Mouse (Mus musculus): ENCODE data around the gene Mtus2. TPM values are rescaled to one million over a fixed set of nuclear protein-coding genes. Genes with fewer than 3 reads are reported as not detected.

The Mtus2 gene
- polyA plus RNA-seq, 1 experiment from 2014 or later = 17.9 TPM

- Histone ChIP-seq H3K9me3 (ENCODE audit: control insufficient read depth, low read length) (no peaks in the 10 kb centered on the region), H3K27me3 (replicated peaks; ENCODE audit: control insufficient read depth, insufficient read depth, low read length) (no peaks in the 10 kb centered on the region), H3K4me3 (replicated peaks; ENCODE audit: low read length) (no peak overlapping the region), H3K4me1 (replicated peaks; ENCODE audit: control insufficient read depth, insufficient read depth, low read length) (peaks cover 6% of the 10 kb centered on the region), H3K36me3 (ENCODE audit: control insufficient read depth, insufficient read depth) (no peaks in the 10 kb centered on the region), H3K27ac (ENCODE audit: low read length) (no peak overlapping the region), H3K4me2 (ENCODE audit: low read length) (no peak overlapping the region), H3K9ac (replicated peaks; ENCODE audit: low read depth, low read length) (no peak overlapping the region)
- WGBS = 78% methylated on average over 4 of the region's 4 CpGs
- no peak for ATAC-seq
Observed at GRCm38 (mm10) chr5:148053609-148053990, 96.5 kb downstream of the Mtus2 start.

DNA sequence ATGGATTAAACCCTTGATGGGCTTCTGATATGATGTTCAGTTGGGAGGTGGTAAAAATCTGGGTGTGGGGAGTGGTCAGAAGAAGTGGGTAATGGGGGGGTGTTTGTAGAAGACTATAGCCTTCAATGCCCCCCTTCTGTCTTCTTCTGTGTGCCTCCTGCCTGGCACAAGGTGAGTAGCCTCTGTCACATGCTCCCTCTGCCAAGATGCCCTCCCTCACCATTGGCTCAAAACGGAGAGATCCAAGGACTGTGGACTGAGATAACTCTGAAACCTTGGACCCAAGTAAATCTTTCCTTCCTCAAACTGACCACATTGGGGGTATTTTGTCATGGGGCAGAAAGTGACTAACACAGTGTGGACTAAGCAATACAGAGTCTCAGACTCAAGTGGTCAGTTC is 99.7 kb downstream of the Mtus2 start:
- Histone ChIP-seq H3K27ac (ENCODE audit: low read length) (no peak overlapping the region), H3K9me3 (ENCODE audit: control insufficient read depth, low read length) (no peaks in the 10 kb centered on the region), H3K9ac (replicated peaks; ENCODE audit: low read depth, low read length) (no peak overlapping the region), H3K4me1 (replicated peaks; ENCODE audit: control insufficient read depth, insufficient read depth, low read length) (peaks cover 6% of the 10 kb centered on the region), H3K4me2 (ENCODE audit: low read length) (no peak overlapping the region), H3K27me3 (replicated peaks; ENCODE audit: control insufficient read depth, insufficient read depth, low read length) (no peaks in the 10 kb centered on the region), H3K4me3 (replicated peaks; ENCODE audit: low read length) (no peak overlapping the region), H3K36me3 (ENCODE audit: control insufficient read depth, insufficient read depth) (no peaks in the 10 kb centered on the region)
- no peak for ATAC-seq
- WGBS = 89% methylated on average over 1 of the region's 1 CpGs

- Histone ChIP-seq H3K4me1 (replicated peaks; ENCODE audit: control insufficient read depth, insufficient read depth, low read length) (peaks cover 6% of the 10 kb centered on the region), H3K36me3 (ENCODE audit: control insufficient read depth, insufficient read depth) (no peaks in the 10 kb centered on the region), H3K9ac (replicated peaks; ENCODE audit: low read depth, low read length) (no peak overlapping the region), H3K4me3 (replicated peaks; ENCODE audit: low read length) (no peak overlapping the region), H3K4me2 (ENCODE audit: low read length) (no peak overlapping the region), H3K27ac (ENCODE audit: low read length) (no peak overlapping the region), H3K27me3 (replicated peaks; ENCODE audit: control insufficient read depth, insufficient read depth, low read length) (no peaks in the 10 kb centered on the region), H3K9me3 (ENCODE audit: control insufficient read depth, low read length) (no peaks in the 10 kb centered on the region)
- no peak for ATAC-seq
- 83% methylated on average over 3 of the region's 3 CpGs for WGBS
Observed at GRCm38 (mm10) chr5:148057433-148057832, 100.3 kb downstream of the Mtus2 start.

GRCm38 (mm10) chr5:148059339-148059738 is 102.2 kb downstream of the Mtus2 start:
- H3K27me3 ChIP-seq (replicated peaks; ENCODE audit: control insufficient read depth, insufficient read depth, low read length) = no peaks in the 10 kb centered on the region
- no peak overlapping the region for H3K4me3 ChIP-seq (replicated peaks; ENCODE audit: low read length)
- H3K9ac ChIP-seq (replicated peaks; ENCODE audit: low read depth, low read length) = no peak overlapping the region
- ATAC-seq = no peak
- no peak overlapping the region for H3K27ac ChIP-seq (ENCODE audit: low read length)
- H3K4me2 ChIP-seq (ENCODE audit: low read length) = no peak overlapping the region
- H3K4me1 ChIP-seq (replicated peaks; ENCODE audit: control insufficient read depth, insufficient read depth, low read length) = no peaks in the 10 kb centered on the region
- H3K36me3 ChIP-seq (ENCODE audit: control insufficient read depth, insufficient read depth) = no peaks in the 10 kb centered on the region
- no peaks in the 10 kb centered on the region for H3K9me3 ChIP-seq (ENCODE audit: control insufficient read depth, low read length)
- 70% methylated on average over 3 of the region's 3 CpGs for WGBS

DNA sequence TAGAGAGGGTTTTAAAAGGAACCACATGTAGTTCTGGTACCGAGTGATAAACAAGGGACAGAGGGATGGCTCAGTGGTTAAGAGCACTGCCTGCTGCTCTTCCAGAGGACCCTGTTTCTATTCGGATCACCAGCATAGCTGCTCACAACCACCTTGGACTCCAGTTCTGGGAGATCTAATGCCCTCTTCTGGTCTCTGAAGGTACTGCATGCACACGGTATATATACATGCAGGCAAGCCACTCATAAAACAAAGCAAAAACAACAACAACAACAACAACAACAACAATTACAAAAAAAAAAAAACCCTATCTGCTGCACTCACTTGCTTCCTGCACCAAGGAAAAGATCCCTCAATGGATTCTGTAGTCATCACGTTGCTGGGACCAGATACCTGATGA is 104.7 kb downstream of the Mtus2 start:
- no peak for ATAC-seq
- H3K27ac ChIP-seq (ENCODE audit: low read length) = no peak overlapping the region
- H3K9ac ChIP-seq (replicated peaks; ENCODE audit: low read depth, low read length) = no peak overlapping the region
- no peaks in the 10 kb centered on the region for H3K36me3 ChIP-seq (ENCODE audit: control insufficient read depth, insufficient read depth)
- no peak overlapping the region for H3K4me3 ChIP-seq (replicated peaks; ENCODE audit: low read length)
- 87% methylated on average over 4 of the region's 4 CpGs for WGBS
- no peaks in the 10 kb centered on the region for H3K4me1 ChIP-seq (replicated peaks; ENCODE audit: control insufficient read depth, insufficient read depth, low read length)
- H3K9me3 ChIP-seq (ENCODE audit: control insufficient read depth, low read length) = no peaks in the 10 kb centered on the region
- H3K27me3 ChIP-seq (replicated peaks; ENCODE audit: control insufficient read depth, insufficient read depth, low read length) = no peaks in the 10 kb centered on the region
- H3K4me2 ChIP-seq (ENCODE audit: low read length) = no peak overlapping the region

DNA sequence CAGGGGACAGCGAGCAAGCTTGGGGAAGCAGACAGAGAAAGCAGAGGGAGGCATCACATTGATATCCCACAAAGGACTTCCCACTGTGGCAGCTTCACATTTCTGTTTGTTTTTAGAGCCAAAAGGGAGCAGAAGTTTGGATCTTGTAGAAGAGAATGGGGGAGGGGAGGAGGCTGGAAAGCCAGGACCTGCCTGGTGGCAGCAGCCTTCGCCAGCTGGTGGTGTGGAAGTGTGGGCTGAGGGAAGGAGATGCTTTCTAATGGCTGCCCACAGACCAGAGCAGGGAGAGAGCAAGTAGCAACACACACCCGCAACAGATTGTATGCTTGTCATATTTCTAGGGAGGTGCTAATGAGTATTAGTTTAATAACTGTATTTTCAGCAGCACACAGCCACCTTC is 106.6 kb downstream of the Mtus2 start:
- H3K27me3 ChIP-seq (replicated peaks; ENCODE audit: control insufficient read depth, insufficient read depth, low read length) = no peaks in the 10 kb centered on the region
- no peak overlapping the region for H3K4me3 ChIP-seq (replicated peaks; ENCODE audit: low read length)
- no peaks in the 10 kb centered on the region for H3K36me3 ChIP-seq (ENCODE audit: control insufficient read depth, insufficient read depth)
- H3K9me3 ChIP-seq (ENCODE audit: control insufficient read depth, low read length) = no peaks in the 10 kb centered on the region
- ATAC-seq = no peak
- H3K4me2 ChIP-seq (ENCODE audit: low read length) = no peak overlapping the region
- H3K9ac ChIP-seq (replicated peaks; ENCODE audit: low read depth, low read length) = no peak overlapping the region
- H3K4me1 ChIP-seq (replicated peaks; ENCODE audit: control insufficient read depth, insufficient read depth, low read length) = no peaks in the 10 kb centered on the region
- 88% methylated on average over 3 of the region's 3 CpGs for WGBS
- no peak overlapping the region for H3K27ac ChIP-seq (ENCODE audit: low read length)

- no peak overlapping the region for H3K27ac ChIP-seq (ENCODE audit: low read length)
- H3K4me2 ChIP-seq (ENCODE audit: low read length) = no peak overlapping the region
- H3K9me3 ChIP-seq (ENCODE audit: control insufficient read depth, low read length) = no peaks in the 10 kb centered on the region
- ATAC-seq = no peak
- no peak overlapping the region for H3K4me3 ChIP-seq (replicated peaks; ENCODE audit: low read length)
- H3K9ac ChIP-seq (replicated peaks; ENCODE audit: low read depth, low read length) = no peak overlapping the region
- H3K27me3 ChIP-seq (replicated peaks; ENCODE audit: control insufficient read depth, insufficient read depth, low read length) = no peaks in the 10 kb centered on the region
- no peaks in the 10 kb centered on the region for H3K4me1 ChIP-seq (replicated peaks; ENCODE audit: control insufficient read depth, insufficient read depth, low read length)
- WGBS = 70% methylated on average over 5 of the region's 5 CpGs
- H3K36me3 ChIP-seq (ENCODE audit: control insufficient read depth, insufficient read depth) = no peaks in the 10 kb centered on the region
Observed at GRCm38 (mm10) chr5:148065251-148065650, 108.1 kb downstream of the Mtus2 start.

DNA sequence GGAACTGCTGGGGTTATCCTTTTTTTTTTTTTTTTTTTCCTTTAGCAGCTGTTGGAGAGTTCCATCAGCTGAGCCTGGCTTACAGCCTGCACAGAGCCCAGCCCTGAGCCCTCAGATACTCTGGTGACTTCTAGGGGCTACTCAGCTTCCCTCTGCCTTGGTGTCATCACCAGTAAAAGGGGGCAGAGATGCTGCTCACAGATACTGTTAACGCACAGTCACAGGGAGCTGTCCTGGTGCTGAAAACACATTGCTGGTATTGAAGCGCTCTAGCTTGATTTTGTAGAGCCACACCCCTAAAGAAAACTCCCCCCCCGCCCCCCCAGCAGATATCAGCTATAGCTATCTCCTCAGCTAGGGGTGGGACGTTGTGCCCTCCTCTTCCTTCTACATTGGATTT is 112.8 kb downstream of the Mtus2 start:
- H3K4me2 ChIP-seq (ENCODE audit: low read length) = no peak overlapping the region
- whole genome bisulfite sequencing = 14% methylated on average over 4 of the region's 4 CpGs
- ATAC-seq = no peak

GRCm38 (mm10) chr5:148071800-148072199 is 114.7 kb downstream of the Mtus2 start:
- no peak for ATAC-seq
- H3K27me3 ChIP-seq (replicated peaks; ENCODE audit: control insufficient read depth, insufficient read depth, low read length) = no peaks in the 10 kb centered on the region
- H3K9ac ChIP-seq (replicated peaks; ENCODE audit: low read depth, low read length) = no peak overlapping the region
- WGBS = 6% methylated on average over 9 of the region's 9 CpGs
- no peaks in the 10 kb centered on the region for H3K4me1 ChIP-seq (replicated peaks; ENCODE audit: control insufficient read depth, insufficient read depth, low read length)
- H3K9me3 ChIP-seq (ENCODE audit: control insufficient read depth, low read length) = no peaks in the 10 kb centered on the region
- H3K4me3 ChIP-seq (replicated peaks; ENCODE audit: low read length) = no peak overlapping the region
- no peak overlapping the region for H3K27ac ChIP-seq (ENCODE audit: low read length)
- no peaks in the 10 kb centered on the region for H3K36me3 ChIP-seq (ENCODE audit: control insufficient read depth, insufficient read depth)
- H3K4me2 ChIP-seq (ENCODE audit: low read length) = no peak overlapping the region

More for the DNA sequence above, 112.8 kb downstream of the Mtus2 start:
- Histone ChIP-seq H3K9ac (replicated peaks; ENCODE audit: low read depth, low read length) (no peak overlapping the region), H3K9me3 (ENCODE audit: control insufficient read depth, low read length) (no peaks in the 10 kb centered on the region), H3K4me3 (replicated peaks; ENCODE audit: low read length) (no peak overlapping the region), H3K27me3 (replicated peaks; ENCODE audit: control insufficient read depth, insufficient read depth, low read length) (no peaks in the 10 kb centered on the region), H3K36me3 (ENCODE audit: control insufficient read depth, insufficient read depth) (no peaks in the 10 kb centered on the region), H3K27ac (ENCODE audit: low read length) (no peak overlapping the region), H3K4me1 (replicated peaks; ENCODE audit: control insufficient read depth, insufficient read depth, low read length) (no peaks in the 10 kb centered on the region)

GRCm38 (mm10) chr5:148073461-148073860 is 116.3 kb downstream of the Mtus2 start:
- no peak for ATAC-seq
- H3K9me3 ChIP-seq (ENCODE audit: control insufficient read depth, low read length) = no peaks in the 10 kb centered on the region
- H3K36me3 ChIP-seq (ENCODE audit: control insufficient read depth, insufficient read depth) = no peaks in the 10 kb centered on the region
- H3K4me2 ChIP-seq (ENCODE audit: low read length) = no peak overlapping the region
- 92% methylated on average over 5 of the region's 5 CpGs for WGBS
- H3K9ac ChIP-seq (replicated peaks; ENCODE audit: low read depth, low read length) = no peak overlapping the region
- no peak overlapping the region for H3K4me3 ChIP-seq (replicated peaks; ENCODE audit: low read length)
- no peaks in the 10 kb centered on the region for H3K4me1 ChIP-seq (replicated peaks; ENCODE audit: control insufficient read depth, insufficient read depth, low read length)
- no peaks in the 10 kb centered on the region for H3K27me3 ChIP-seq (replicated peaks; ENCODE audit: control insufficient read depth, insufficient read depth, low read length)
- H3K27ac ChIP-seq (ENCODE audit: low read length) = no peak overlapping the region
